Mouse (Mus musculus): Measurements from ENCODE around the gene Oas1d.
A peak's percentile ranks its signal among the peaks of the same experiment; 100 is the strongest.
"Not testable (repeated sequence)": the region's sequence is repeated elsewhere in the genome, so short reads cannot be mapped to it uniquely, and the experiment has no call there.

The Oas1d gene

DNA sequence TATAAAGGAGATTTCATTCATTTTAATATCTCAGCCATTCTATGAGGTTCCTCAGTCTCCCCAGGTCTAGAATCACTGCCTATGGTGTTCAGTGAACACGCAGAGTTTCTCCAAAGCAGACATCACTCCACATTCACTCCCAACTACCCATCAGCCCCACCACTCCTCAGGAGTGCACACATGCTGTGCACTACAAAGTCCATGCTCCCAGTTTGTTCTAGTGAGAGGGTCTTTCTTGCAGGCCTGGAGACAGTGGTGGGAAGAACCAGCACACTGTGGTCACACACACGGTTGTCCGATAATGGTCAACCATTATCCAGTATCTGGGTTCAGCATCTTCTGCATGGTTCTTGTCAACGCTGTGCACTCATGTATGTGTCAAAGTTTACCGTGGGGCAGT is 12.3 kb upstream of the Oas1d start:
- DNase-seq (ENCODE audit: low spot score) = no peak

GRCm38 (mm10) chr5:120906791-120907733 is 7.3 kb upstream of the Oas1d start, which contains the start of gene Oas1a:
Gene Oas1a, minus strand, starts transcription at chr5:120907521.
- DNase-seq (ENCODE audit: low spot score) = not testable (repeated sequence)

DNA sequence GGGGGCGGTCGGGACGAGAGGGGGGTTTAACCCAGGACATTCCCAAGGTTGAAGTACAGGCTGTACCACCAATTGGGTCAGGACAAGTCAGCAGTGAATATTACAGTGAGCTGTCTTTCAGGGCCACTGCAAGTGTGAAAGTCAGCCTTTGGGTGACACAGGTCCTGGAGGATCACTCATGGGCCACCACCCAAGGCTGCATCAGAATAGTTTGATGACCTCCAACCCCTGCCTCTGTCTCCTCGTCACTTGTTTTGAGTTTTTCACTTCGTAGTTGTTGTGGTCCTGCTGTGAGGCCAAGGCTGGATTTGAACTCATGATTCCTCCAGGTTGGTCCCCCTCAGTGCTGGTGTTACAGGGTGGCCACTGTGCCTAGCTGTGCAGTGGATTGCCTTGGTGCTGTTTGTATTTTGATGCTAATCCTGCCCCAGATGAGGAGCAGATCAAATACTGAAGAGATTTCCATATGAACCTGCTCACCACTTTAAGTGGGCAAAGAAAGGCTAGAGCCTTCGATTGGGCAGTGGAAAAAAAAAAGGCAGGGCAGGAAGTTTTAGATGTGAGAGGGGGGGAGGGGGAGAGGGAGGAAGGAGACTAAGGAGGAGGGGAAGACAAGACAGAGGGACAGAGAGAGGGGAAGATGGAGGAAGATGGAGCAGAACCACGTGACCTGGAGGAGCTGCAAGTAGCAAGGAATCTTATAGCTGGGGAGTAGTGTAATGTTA is 6.0 kb upstream of the Oas1d start:
- no peak for DNase-seq (ENCODE audit: low spot score)

DNA sequence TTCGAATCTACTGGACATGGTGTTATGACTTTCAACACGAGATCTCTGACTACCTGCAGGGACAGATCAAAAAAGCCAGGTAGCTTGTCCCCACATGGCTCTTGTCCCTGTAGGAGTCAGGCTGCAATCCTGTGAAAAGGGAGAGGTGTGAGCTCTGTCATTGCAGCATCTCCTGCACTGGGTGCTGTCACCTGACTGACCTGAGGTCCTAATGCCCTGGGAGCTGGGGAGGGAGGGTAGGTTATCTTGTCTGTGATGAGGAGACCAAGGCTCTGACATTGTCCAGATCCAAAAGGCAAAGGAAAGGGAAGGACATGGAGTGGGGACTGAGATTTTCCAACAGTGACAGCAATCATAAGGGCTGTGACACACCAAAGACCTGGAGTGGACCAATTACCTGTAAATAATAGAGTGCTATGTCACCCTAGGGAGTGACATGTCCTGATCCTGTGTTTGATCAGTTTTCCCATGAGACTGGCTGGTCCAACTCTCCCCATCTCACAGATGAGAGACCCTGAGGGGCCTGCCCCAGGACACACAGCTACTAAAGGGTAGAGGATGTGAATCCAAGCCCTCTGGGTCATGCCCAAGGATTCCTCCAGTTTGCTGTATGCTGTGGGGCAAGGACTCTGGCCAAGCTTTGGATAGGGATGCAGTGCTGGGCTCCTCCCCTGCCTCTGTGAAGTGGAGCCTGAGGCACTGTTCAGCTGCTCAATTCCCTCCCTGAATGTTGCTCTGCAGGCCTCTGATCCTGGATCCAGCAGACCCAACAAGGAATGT is 5.0 kb downstream of the Oas1d start:
- DNase-seq (ENCODE audit: low spot score) = peak; percentile 26

DNA sequence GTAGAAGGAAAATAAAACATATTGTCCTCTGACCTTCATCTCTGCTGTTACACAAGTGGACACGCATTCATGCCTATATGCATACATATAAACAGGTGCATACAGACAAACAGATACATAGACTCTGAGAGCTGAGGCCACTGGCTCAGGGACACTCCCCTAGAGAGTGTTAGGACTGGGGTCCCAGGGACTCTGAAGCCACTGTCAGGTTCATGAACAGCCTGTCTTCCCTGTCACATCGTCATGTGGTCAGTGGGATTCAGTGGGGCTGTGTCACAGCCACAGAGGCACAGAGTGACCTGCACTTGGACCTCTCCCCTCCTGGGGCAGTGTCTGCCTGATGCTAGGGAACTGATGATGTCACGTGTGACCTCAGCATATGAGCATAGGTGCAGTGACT is 6.0 kb downstream of the Oas1d start:
- DNase-seq (ENCODE audit: low spot score) = peak; percentile 16

- no peak for DNase-seq (ENCODE audit: low spot score)
These were observed 9.6 kb downstream of the Oas1d start for GRCm38 (mm10) chr5:120923969-120924368.

DNA sequence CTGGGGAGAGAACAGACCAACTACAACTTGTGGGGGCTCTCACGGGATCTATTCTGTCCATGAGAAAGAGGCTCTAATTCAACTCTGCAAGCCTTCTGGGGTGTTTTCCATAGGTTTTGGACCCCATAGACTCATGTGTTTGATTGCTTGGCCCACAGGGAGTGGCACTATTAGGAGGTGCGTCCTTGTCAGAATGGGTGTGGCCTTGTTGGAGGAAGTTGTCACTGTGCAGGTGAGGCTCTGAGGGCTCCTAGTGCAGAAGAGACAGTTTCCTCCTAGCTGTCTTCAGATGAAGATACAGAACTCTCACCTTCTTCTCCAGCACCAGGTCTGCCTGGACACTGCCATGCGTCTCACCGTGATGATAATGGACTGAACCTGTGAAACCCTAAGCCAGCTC is 10.2 kb downstream of the Oas1d start:
- DNase-seq (ENCODE audit: low spot score) = peak; percentile 12

DNA sequence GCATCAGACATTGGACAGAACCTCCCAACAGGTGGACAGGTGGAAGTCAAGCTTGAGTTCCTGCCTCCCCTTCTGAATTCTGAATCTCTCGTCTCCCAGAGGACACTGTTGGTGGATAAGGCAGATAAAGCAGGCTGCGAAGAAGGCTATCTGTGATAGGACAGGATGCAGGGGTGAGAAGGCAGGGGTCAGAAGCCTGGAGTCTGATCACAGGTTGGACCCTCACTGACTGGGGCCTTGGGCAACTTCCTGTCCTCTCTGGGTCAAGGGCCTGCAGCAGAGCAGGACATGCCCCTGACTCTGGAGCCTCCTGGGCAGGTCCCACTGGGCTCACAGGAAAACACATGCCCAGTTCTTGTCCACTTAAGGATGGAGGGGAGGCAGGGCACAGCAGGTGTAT is 12.0 kb downstream of the Oas1d start:
- not testable (repeated sequence) for DNase-seq (ENCODE audit: low spot score)

DNA sequence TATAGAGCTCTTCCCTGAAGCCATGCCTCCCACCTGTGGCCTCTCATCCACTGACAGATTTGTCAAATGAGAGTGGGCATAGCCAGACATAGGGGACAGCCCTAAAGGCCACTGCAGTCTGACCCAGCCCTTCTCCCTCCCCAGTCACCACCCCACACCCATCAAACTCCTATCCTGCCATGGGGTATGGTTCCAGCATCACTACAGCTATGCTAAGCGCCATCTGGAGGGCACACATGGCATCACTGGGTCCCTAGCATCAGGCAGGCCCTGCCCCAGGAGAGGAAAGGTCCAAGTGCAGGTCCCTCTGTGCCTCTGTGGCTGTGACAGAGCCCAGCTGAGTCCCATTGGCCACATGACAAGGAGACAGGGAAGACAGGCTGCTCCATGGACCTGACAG is 12.7 kb downstream of the Oas1d start:
- peak; percentile 41 for DNase-seq (ENCODE audit: low spot score)

DNA sequence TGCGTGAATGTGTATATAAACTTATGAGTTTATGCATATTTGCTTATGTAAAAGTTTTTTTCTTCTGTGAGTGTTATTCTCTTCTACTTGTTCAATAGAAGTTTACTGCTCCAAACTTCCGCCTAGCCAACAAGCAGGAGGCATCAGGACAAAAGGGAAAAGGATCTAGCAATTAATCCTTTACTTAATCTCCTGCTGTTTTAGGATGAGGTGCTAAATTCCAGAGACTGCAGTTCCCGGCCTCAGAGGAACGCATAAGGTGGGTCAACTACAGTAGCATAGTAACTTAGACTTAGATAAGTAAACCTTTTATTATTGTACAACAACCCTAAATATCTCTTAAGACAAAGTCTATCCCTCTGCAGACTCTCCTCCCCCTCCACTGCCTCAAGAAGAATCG is 19.6 kb downstream of the Oas1d start:
- no peak for DNase-seq (ENCODE audit: low spot score)

GRCm38 (mm10) chr5:120937841-120938240 is 23.5 kb downstream of the Oas1d start:
- DNase-seq (ENCODE audit: low spot score) = no peak

DNA sequence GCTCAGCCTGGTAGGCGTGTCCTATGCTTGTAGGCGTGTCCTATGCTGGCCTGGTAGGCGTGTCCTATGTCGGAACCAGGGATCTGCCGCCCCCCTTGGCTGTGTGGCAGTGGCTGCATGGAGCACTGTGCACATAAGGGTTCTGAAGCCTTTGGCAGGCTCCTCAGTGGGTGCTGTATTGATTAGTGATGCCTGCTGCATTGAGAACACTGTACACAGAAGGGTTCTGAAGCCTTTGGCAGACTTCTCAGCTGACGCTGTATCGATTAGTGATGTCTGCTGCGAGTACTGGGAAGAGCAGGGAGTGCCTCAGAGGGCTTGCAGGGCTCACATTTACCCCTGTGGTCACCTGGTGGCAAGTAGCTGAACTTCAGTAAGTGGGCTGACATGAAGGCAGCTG is 24.2 kb downstream of the Oas1d start:
- no peak for DNase-seq (ENCODE audit: low spot score)

DNA sequence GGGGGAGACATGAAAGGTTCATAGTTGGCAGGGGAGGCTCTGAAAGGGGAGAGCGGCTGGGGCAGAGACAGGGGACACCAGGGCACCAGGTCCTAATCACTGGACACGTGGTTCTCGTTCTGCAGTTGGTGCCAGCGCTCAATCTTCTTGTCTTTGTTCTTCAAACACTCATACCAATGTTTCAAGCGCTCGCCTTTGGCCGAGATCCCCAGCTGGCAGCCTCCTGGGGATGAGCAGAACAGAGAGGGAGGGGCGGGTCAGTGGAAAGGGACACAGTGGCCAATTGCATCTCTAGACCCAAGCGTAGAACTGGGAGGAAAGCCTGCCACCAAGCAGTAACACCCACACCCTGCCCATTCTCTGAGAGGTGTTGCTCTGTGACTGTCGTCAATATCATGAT is 27.7 kb downstream of the Oas1d start:
- no peak for DNase-seq (ENCODE audit: low spot score)

- no peak for DNase-seq (ENCODE audit: low spot score)
These were observed 38.0 kb downstream of the Oas1d start for GRCm38 (mm10) chr5:120952242-120952770.

DNA sequence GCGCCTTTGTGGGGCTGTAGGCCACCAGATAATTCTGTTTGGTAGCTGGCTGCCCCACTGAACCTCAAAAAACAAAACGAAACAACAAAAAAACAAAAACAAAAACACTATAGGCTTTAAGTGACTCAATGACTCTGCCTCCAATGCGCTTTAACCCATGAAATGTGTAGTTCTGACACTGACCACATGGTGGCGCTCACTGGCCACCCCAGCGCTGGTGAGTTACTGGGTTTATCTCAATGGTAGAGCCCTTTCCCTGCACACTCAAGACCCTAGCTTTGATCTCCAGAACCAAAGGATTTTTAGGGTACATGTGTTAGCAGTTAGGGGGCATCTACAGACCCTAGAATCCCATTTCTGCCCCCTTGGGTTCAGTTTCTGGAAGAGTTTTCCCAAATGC is 39.6 kb downstream of the Oas1d start:
- DNase-seq (ENCODE audit: low spot score) = peak; percentile 60

DNA sequence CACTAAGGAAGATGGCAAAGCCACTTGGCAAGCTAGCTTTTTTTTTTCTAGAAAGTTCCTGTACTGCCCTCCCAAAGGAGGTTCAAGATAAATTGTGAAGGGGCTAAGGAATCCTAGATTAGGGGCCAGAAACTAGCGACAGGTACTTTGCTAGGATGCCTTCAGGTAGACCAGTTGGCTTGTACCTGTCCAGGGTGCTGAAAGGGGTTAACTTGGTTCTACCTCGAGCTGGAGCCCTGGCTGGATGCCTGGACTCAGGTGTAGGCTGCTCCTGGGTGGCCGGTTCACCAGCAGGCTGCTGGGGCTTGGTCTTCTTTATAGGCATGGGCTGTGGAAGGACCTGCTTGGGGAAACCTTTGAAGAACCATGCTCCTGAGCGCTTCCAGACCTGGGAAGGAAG is 46.7 kb downstream of the Oas1d start:
- DNase-seq (ENCODE audit: low spot score) = peak; percentile 56

DNA sequence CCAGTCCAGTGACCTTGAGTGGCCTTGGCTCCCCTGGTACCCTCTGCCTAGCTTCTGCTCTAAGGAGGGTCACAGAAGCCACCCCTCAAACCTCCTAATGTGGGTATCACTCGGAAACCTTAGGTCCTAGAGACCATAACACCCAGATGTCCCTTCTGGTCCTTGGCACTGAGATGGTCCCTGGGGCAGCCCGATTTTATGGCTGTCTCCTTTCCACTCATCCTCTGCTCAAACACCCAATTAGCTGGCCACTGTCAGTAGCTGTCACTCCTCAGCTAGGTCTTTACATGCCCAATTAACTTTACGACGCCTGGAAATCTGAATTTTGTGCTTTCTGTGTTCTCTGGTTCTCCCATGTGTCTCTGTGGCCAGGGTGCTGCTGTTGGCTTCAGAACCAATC is 51.8 kb downstream of the Oas1d start:
- DNase-seq (ENCODE audit: low spot score) = no peak

DNA sequence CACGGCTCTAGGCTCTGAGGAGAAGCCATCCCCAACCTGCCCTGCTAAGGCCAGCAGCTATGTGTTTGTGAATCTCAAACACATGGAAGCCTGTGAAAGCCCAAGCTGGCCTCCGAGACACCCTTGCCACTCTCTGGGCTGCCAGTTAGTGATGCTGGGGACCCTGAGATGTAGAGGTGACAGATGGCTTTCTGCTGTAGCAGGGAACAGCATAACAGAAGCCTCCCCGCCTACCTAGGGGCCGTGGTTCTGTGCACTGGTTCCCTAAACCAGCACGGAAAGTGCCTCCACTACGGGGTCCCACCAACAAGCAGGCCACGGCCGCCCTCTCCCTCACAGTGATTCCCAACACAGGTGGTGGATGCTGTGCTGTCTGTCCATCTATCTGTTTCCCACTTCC is 52.6 kb downstream of the Oas1d start:
- no peak for DNase-seq (ENCODE audit: low spot score)

DNA sequence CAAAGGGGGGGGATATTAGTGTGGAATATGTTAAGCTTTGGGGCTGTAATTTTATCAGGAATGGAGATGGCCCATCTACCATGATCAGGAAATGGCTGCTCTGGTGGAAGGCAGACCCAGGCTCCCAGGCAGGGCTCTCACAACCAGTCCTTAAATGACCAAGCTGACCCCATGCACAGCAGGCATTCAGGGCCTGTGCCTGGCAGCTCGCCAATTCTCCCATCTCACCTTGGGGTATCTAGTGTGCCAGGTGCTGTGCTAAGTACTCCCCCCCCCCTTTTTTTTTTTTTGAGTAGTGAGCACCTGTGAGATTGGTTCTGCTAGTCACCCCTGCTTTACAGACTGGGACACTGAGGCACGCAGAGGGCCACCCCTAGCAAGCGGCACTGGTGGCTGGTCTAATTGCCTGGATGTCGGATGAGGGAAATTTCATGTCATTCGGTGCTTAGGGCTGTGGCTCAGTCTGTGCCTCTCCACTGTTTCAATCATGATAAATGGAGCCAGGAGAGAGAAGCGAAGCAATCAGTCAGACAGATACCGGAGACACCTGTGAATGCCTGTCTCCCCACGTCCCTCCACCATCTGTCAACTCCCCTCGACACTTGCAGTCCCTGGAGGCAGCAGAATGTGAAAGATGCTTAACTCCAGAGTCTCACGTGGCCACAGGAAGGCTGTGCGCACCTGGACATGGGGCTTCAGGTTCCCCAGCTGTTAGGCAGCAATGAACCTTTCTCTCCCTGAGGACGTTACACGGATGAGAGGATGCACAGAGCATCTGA is 53.2 kb downstream of the Oas1d start:
- DNase-seq (ENCODE audit: low spot score) = peak; percentile 59

GRCm38 (mm10) chr5:120968134-120968532 is 53.8 kb downstream of the Oas1d start:
- no peak for DNase-seq (ENCODE audit: low spot score)

- DNase-seq (ENCODE audit: low spot score) = no peak
These were observed 54.5 kb downstream of the Oas1d start for GRCm38 (mm10) chr5:120968799-120969198.

Measured in testis, postnatal 10 days (tissue).